Mouse (Mus musculus) liver, postnatal 0 days (tissue): ENCODE data around the gene Fance.

ENCODE experiments used
- CTCF ChIP-seq: sonication (generic); IDR thresholded peaks from 2 replicates; pipeline ENCODE4 v1.5.1; 2016; ENCODE audit warnings: antibody characterized with exemption, low read depth
- EP300 ChIP-seq: IDR thresholded peaks from 2 replicates; pipeline ENCODE4 v1.6.1; 2016; ENCODE audit warnings: antibody characterized with exemption, low read depth, mild to moderate bottlenecking

GRCm38 (mm10) chr17:28316476-28316875 lies 3.2 kb downstream of the Fance start:
- TF ChIP-seq CTCF = peak; percentile 33; the same call in 1 of the 2 replicates
- TF ChIP-seq EP300 = no peak
